Mouse (Mus musculus) CH12.LX (cell line): ENCODE measurements around the gene Hist1h2bk. TPM values are rescaled to one million over a fixed set of nuclear protein-coding genes. Genes with fewer than 3 reads are reported as not detected.

Experiments used
- DNase-seq: peaks from one replicate; pipeline ENCODE4 v3.0.0-alpha.2; 2013; ENCODE audit errors: extremely low read depth
- H3K27ac ChIP-seq: 2 replicates; pipeline ENCODE4 v1.5.1; 2012; ENCODE audit warnings: low read depth, mild to moderate bottlenecking, control low read depth, moderate library complexity; ENCODE audit not compliant: insufficient read depth
- H3K27me3 ChIP-seq: replicated peaks from 2 replicates; pipeline ENCODE3; 2012; ENCODE audit warnings: inconsistent platforms
- H3K36me3 ChIP-seq, 2 experiments: replicated peaks in 1 of 2; 2 replicates each; pipeline versions ENCODE3 to v1.6.1; 2012; ENCODE audit warnings: inconsistent platforms in 1 of 2, low read length in 1 of 2, mild to moderate bottlenecking in 1 of 2, mixed read lengths in 1 of 2, moderate library complexity in 1 of 2; ENCODE audit not compliant: control insufficient read depth in 1 of 2, insufficient read depth in 1 of 2
- H3K4me1 ChIP-seq, 2 experiments: 2 replicates each; pipeline ENCODE4 v1.6.1; 2012; ENCODE audit warnings: inconsistent platforms in 1 of 2, moderate library complexity in 1 of 2; ENCODE audit not compliant: insufficient read depth in 2 of 2, control insufficient read depth in 1 of 2
- H3K4me2 ChIP-seq: 2 replicates; pipeline ENCODE4 v1.6.1; 2012; ENCODE audit warnings: low read depth, mild to moderate bottlenecking, control low read depth; ENCODE audit not compliant: poor library complexity, insufficient read depth, severe bottlenecking
- H3K4me3 ChIP-seq, 3 experiments: fragments of 150-350 bp in 1 of 3; sonication (generic) in 1 of 3; replicated peaks in 1 of 3; 2 replicates each; pipeline versions ENCODE3 to v1.5.1; 2011 to 2012; ENCODE audit warnings: low read depth in 2 of 3, low read length in 2 of 3, mild to moderate bottlenecking in 2 of 3, moderate library complexity in 2 of 3, control low read depth in 1 of 3, improper control_type of control experiment in 1 of 3, inconsistent platforms in 1 of 3, mixed read lengths in 1 of 3; ENCODE audit not compliant: poor library complexity in 1 of 3
- H3K79me2 ChIP-seq: replicated peaks from 2 replicates; pipeline ENCODE4 v1.6.1; 2012; ENCODE audit warnings: mild to moderate bottlenecking, moderate library complexity; ENCODE audit not compliant: control insufficient read depth, poor library complexity, insufficient read depth, severe bottlenecking; ENCODE audit errors: extremely low read depth
- H3K9ac ChIP-seq: 2 replicates; pipeline ENCODE4 v1.6.1; 2012; ENCODE audit warnings: low read depth, mild to moderate bottlenecking, control low read depth, moderate library complexity; ENCODE audit not compliant: insufficient read depth
- H3K9me3 ChIP-seq: replicated peaks from 2 replicates; pipeline ENCODE3; 2012; ENCODE audit warnings: low read length, inconsistent platforms, mixed read lengths
- BHLHE40 ChIP-seq: IDR thresholded peaks from 2 replicates; pipeline ENCODE4 v1.6.1; 2011; ENCODE audit warnings: mild to moderate bottlenecking, low read depth, low read length, improper control_type of control experiment
- CHD1 ChIP-seq: IDR thresholded peaks from 2 replicates; pipeline ENCODE4 v1.6.1; 2012; ENCODE audit warnings: low read depth, low read length, improper control_type of control experiment, inconsistent platforms
- CHD2 ChIP-seq: IDR thresholded peaks from 2 replicates; pipeline ENCODE4 v1.6.1; 2011; ENCODE audit warnings: low read length, improper control_type of control experiment
- CTCF ChIP-seq, 2 experiments: IDR thresholded peaks in 1 of 2; conservative IDR thresholded peaks in 1 of 2; 2 replicates each; pipeline ENCODE4 v1.5.1; 2011 to 2012; ENCODE audit warnings: low read depth in 2 of 2, low read length in 2 of 2, improper control_type of control experiment in 1 of 2, inconsistent platforms in 1 of 2, mild to moderate bottlenecking in 1 of 2, moderate library complexity in 1 of 2
- E2F4 ChIP-seq: IDR thresholded peaks from 2 replicates; pipeline ENCODE4 v1.6.1; 2011; ENCODE audit warnings: low read depth, low read length, improper control_type of control experiment; ENCODE audit not compliant: insufficient replicate concordance
- ELF1 ChIP-seq: IDR thresholded peaks from 2 replicates; pipeline ENCODE4 v1.6.1; 2014; ENCODE audit warnings: low read depth, mild to moderate bottlenecking, inconsistent platforms, low read length, improper control_type of control experiment
- EP300 ChIP-seq: IDR thresholded peaks from 2 replicates; pipeline ENCODE4 v1.6.1; 2011; ENCODE audit warnings: low read length, improper control_type of control experiment
- ETS1 ChIP-seq: conservative IDR thresholded peaks from 2 replicates; pipeline ENCODE4 v1.6.1; 2012; ENCODE audit warnings: low read depth, mild to moderate bottlenecking, inconsistent platforms, low read length, improper control_type of control experiment, moderate library complexity
- GABPA ChIP-seq: IDR thresholded peaks from 2 replicates; pipeline ENCODE4 v1.6.1; 2012; ENCODE audit warnings: low read depth, low read length, improper control_type of control experiment, inconsistent platforms; ENCODE audit not compliant: insufficient replicate concordance
- HCFC1 ChIP-seq: IDR thresholded peaks from 2 replicates; pipeline ENCODE4 v1.6.1; 2012; ENCODE audit warnings: low read depth, mild to moderate bottlenecking, inconsistent platforms, low read length, improper control_type of control experiment
- IRF4 ChIP-seq: IDR thresholded peaks from 2 replicates; pipeline ENCODE4 v1.6.1; 2014; ENCODE audit warnings: low read depth, mild to moderate bottlenecking, inconsistent platforms, low read length, improper control_type of control experiment
- JUN ChIP-seq: IDR thresholded peaks from 2 replicates; pipeline ENCODE4 v1.6.1; 2011; ENCODE audit warnings: low read depth, mild to moderate bottlenecking, low read length, improper control_type of control experiment, moderate library complexity; ENCODE audit not compliant: insufficient read depth
- JUND ChIP-seq: conservative IDR thresholded peaks from 2 replicates; pipeline ENCODE4 v1.6.1; 2011; ENCODE audit warnings: low read depth, low read length, improper control_type of control experiment
- KAT2A ChIP-seq: IDR thresholded peaks from 2 replicates; pipeline ENCODE4 v1.6.1; 2012; ENCODE audit warnings: low read length, improper control_type of control experiment, inconsistent platforms; ENCODE audit not compliant: insufficient replicate concordance
- MAFK ChIP-seq: IDR thresholded peaks from 2 replicates; pipeline ENCODE4 v1.6.1; 2011; ENCODE audit warnings: low read length, improper control_type of control experiment; ENCODE audit not compliant: insufficient replicate concordance
- MAX ChIP-seq: IDR thresholded peaks from 2 replicates; pipeline ENCODE4 v1.6.1; 2011; ENCODE audit warnings: low read length, improper control_type of control experiment
- MAZ ChIP-seq: IDR thresholded peaks from 2 replicates; pipeline ENCODE4 v1.6.1; 2012; ENCODE audit warnings: low read depth, mild to moderate bottlenecking, inconsistent platforms, low read length, improper control_type of control experiment, moderate library complexity
- MEF2A ChIP-seq: IDR thresholded peaks from 2 replicates; pipeline ENCODE4 v1.6.1; 2014; ENCODE audit warnings: low read depth, mild to moderate bottlenecking, inconsistent platforms, low read length, improper control_type of control experiment, borderline replicate concordance
- MXI1 ChIP-seq: IDR thresholded peaks from 2 replicates; pipeline ENCODE4 v1.6.1; 2011; ENCODE audit warnings: mild to moderate bottlenecking, low read depth, low read length, improper control_type of control experiment
- MYC ChIP-seq: IDR thresholded peaks from 2 replicates; pipeline ENCODE4 v1.6.1; 2011; ENCODE audit warnings: low read depth, mild to moderate bottlenecking, improper control_type of control experiment, low read length
- NELFE ChIP-seq: IDR thresholded peaks from 2 replicates; pipeline ENCODE4 v1.6.1; 2011; ENCODE audit warnings: low read depth, low read length, improper control_type of control experiment
- NRF1 ChIP-seq: IDR thresholded peaks from 2 replicates; pipeline ENCODE4 v1.6.1; 2014; ENCODE audit warnings: low read depth, mild to moderate bottlenecking, inconsistent platforms, low read length, improper control_type of control experiment, moderate library complexity
- PAX5 ChIP-seq: IDR thresholded peaks from 2 replicates; pipeline ENCODE4 v1.6.1; 2012; ENCODE audit warnings: low read length, inconsistent platforms, mixed read lengths
- POLR2A ChIP-seq: IDR thresholded peaks from 2 replicates; pipeline ENCODE4 v1.6.1; 2011; ENCODE audit warnings: low read depth, mild to moderate bottlenecking, improper control_type of control experiment, low read length
- POLR2AphosphoS2 ChIP-seq: IDR thresholded peaks from 2 replicates; pipeline ENCODE4 v1.6.1; 2011; ENCODE audit warnings: low read depth, low read length, improper control_type of control experiment
- RAD21 ChIP-seq: IDR thresholded peaks from 2 replicates; pipeline ENCODE4 v1.6.1; 2011; ENCODE audit warnings: low read depth, mild to moderate bottlenecking, low read length, improper control_type of control experiment, moderate library complexity
- RCOR1 ChIP-seq: conservative IDR thresholded peaks from 2 replicates; pipeline ENCODE4 v1.6.1; 2012; ENCODE audit warnings: low read depth, mild to moderate bottlenecking, inconsistent platforms, low read length, improper control_type of control experiment
- SIN3A ChIP-seq: IDR thresholded peaks from 2 replicates; pipeline ENCODE4 v1.6.1; 2012; ENCODE audit warnings: low read length, improper control_type of control experiment, inconsistent platforms
- SMC3 ChIP-seq: IDR thresholded peaks from 2 replicates; pipeline ENCODE4 v1.6.1; 2011; ENCODE audit warnings: low read depth, low read length, improper control_type of control experiment
- TBP ChIP-seq: conservative IDR thresholded peaks from 2 replicates; pipeline ENCODE4 v1.6.1; 2011; ENCODE audit warnings: low read depth, low read length, improper control_type of control experiment
- TCF12 ChIP-seq: IDR thresholded peaks from 2 replicates; pipeline ENCODE4 v1.6.1; 2014; ENCODE audit warnings: low read depth, mild to moderate bottlenecking, inconsistent platforms, low read length, improper control_type of control experiment
- UBTF ChIP-seq: IDR thresholded peaks from 2 replicates; pipeline ENCODE4 v1.6.1; 2012; ENCODE audit warnings: low read depth, mild to moderate bottlenecking, inconsistent platforms, low read length, improper control_type of control experiment, moderate library complexity
- USF1 ChIP-seq: IDR thresholded peaks from 2 replicates; pipeline ENCODE4 v1.6.1; 2014; ENCODE audit warnings: low read depth, mild to moderate bottlenecking, inconsistent platforms, low read length, improper control_type of control experiment
- USF2 ChIP-seq: conservative IDR thresholded peaks from 2 replicates; pipeline ENCODE4 v1.6.1; 2011; ENCODE audit warnings: low read depth, low read length, improper control_type of control experiment
- ZC3H11A ChIP-seq: IDR thresholded peaks from 2 replicates; pipeline ENCODE4 v1.6.1; 2012; ENCODE audit warnings: low read depth, mild to moderate bottlenecking, inconsistent platforms, low read length, improper control_type of control experiment
- ZKSCAN1 ChIP-seq: IDR thresholded peaks from 2 replicates; pipeline ENCODE4 v1.6.1; 2012; ENCODE audit warnings: low read depth, inconsistent platforms, low read length, improper control_type of control experiment, borderline replicate concordance
- ZMIZ1 ChIP-seq: IDR thresholded peaks from 2 replicates; pipeline ENCODE4 v1.6.1; 2012; ENCODE audit warnings: low read depth, mild to moderate bottlenecking, inconsistent platforms, low read length, improper control_type of control experiment
- ZNF384 ChIP-seq: IDR thresholded peaks from 2 replicates; pipeline ENCODE4 v1.6.1; 2012; ENCODE audit warnings: low read depth, low read length, improper control_type of control experiment, inconsistent platforms
- dilution Hi-C: fragments of 300-500 bp; cut with MboI; formaldehyde crosslinking; loops from 2 replicates; pipeline ENCODE4 v1.14.3; 2020; ENCODE audit warnings: low sequenced_read_pairs; ENCODE audit not compliant: extremely low pct_unique_long_range_greater_than_20kb, extremely low pct_ligation_motif_present
- in situ Hi-C: fragments of 300-500 bp; cut with MboI; formaldehyde crosslinking; loops from 3 replicates; pipeline ENCODE4 v1.14.3; 2019; ENCODE audit warnings: low sequenced_read_pairs, low pct_ligation_motif_present, low pct_unique_long_range_greater_than_20kb, mixed read lengths
- polyA plus RNA-seq: library from polyadenylated mRNA; unstranded; fragments of >175 nt; gene quantifications from 2 replicates; pipeline ENCODE4 v1.2.1, GENCODE M21; 2012; ENCODE audit warnings: low read depth; ENCODE audit not compliant: insufficient read length
- total RNA-seq, 2 experiments: library from RNA; depleted of rRNA; stranded (reverse); fragments of 300-350 nt in 1 of 2; fragments of >200 nt in 1 of 2; gene quantifications; 2 replicates each; pipeline ENCODE4 v1.2.3; 2012 to 2014

The Hist1h2bk gene
- total and polyA plus RNA-seq, 3 experiments = 8.1 to 2,636 (median 47.2) TPM

DNA sequence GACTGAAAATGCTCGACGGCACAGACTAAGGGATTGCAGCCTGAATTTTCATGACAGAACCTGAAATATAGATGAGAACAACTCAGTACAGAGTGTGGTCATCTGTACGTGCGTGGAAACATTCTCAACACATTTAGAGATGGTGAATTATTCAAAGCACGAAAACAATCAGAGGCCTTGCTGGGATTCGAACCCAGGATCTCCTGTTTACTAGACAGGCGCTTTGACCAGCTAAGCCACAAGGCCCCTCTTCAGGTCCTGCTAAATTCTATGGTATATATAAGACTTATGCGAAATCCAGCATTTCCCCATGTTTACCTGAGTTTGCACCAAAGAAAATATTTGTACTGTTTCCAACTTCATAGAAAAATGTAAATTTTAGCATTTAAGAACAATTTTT is 5.7 kb upstream of the Hist1h2bk start:
- peak; percentile 90 for DNase-seq
- H3K79me2 ChIP-seq = no peaks in the 10 kb centered on the region
- dilution Hi-C loops (no loop called here), in situ Hi-C loops (loop anchor here (5.0 to 25.0 kb wide), 5 partner anchors 103 to 1732 kb away; partner anchors contain the start of genes Hist1h1a, Hist1h2ab, Hist1h3a and Hist1h3b)
- H3K4me1 ChIP-seq = peaks cover 3 to 13% of the 10 kb centered on the region in 2 experiments; a peak in 3 of 4 replicates
- H3K9ac ChIP-seq = peak overlapping the region; percentile 66; the same call in 1 of the 2 replicates
- H3K4me3 ChIP-seq = peak overlapping the region; percentile 44 to 58 (median 56)
- peaks cover 2% of the 10 kb centered on the region for H3K27me3 ChIP-seq
- no peaks in the 10 kb centered on the region for H3K36me3 ChIP-seq
- peak overlapping the region; percentile 38; the same call in 1 of the 2 replicates for H3K27ac ChIP-seq
- no peaks in the 10 kb centered on the region for H3K9me3 ChIP-seq
- TF ChIP-seq JUND = no peak
- TF ChIP-seq SIN3A = peak; percentile 41; the same call in 1 of the 2 replicates
- no peak for TF ChIP-seq MXI1
- TF ChIP-seq ZNF384 = no peak
- peak; percentile 62 for TF ChIP-seq MAFK
- no peak for TF ChIP-seq EP300
- TF ChIP-seq NELFE = no peak
- TF ChIP-seq ZC3H11A = no peak
- no peak for TF ChIP-seq JUN
- no peak for TF ChIP-seq MAZ
- TF ChIP-seq ELF1 = peak; percentile 76
- TF ChIP-seq MAX = no peak
- TF ChIP-seq GABPA = no peak
- no peak for TF ChIP-seq IRF4
- TF ChIP-seq MYC = 0 out of 2 replicates have a peak, but pooled peaks have one; percentile 29
- TF ChIP-seq PAX5 = no peak
- no peak for TF ChIP-seq TCF12
- no peak for TF ChIP-seq SMC3
- TF ChIP-seq CHD1 = no peak
- TF ChIP-seq NRF1 = 0 out of 2 replicates have a peak, but pooled peaks have one; percentile 5
- no peak for TF ChIP-seq USF2
- no peak for TF ChIP-seq UBTF
- no peak for TF ChIP-seq USF1
- no peak for TF ChIP-seq E2F4
- no peak for TF ChIP-seq RCOR1
- TF ChIP-seq POLR2AphosphoS2 = no peak
- no peak for TF ChIP-seq CHD2
- TF ChIP-seq ZMIZ1 = no peak
- TF ChIP-seq HCFC1 = no peak
- peak; percentile 99 for TF ChIP-seq TBP
- no peak for TF ChIP-seq RAD21
- no peak for TF ChIP-seq CTCF (conservative IDR thresholded peaks at IDR 0.05 in 1 of 2, IDR thresholded peaks at IDR 0.05 in 1 of 2; ENCODE audit: low read depth in 2 of 2, low read length in 2 of 2)
- TF ChIP-seq BHLHE40 = no peak
- no peak for TF ChIP-seq MEF2A
- TF ChIP-seq ETS1 = no peak
- TF ChIP-seq KAT2A = no peak
- TF ChIP-seq POLR2A = no peak
- TF ChIP-seq ZKSCAN1 = no peak
- H3K4me2 ChIP-seq = peak overlapping the region; percentile 96
